11 mouse cellular contexts compared by ENCODE assay signal in the genomic region with DNA sequence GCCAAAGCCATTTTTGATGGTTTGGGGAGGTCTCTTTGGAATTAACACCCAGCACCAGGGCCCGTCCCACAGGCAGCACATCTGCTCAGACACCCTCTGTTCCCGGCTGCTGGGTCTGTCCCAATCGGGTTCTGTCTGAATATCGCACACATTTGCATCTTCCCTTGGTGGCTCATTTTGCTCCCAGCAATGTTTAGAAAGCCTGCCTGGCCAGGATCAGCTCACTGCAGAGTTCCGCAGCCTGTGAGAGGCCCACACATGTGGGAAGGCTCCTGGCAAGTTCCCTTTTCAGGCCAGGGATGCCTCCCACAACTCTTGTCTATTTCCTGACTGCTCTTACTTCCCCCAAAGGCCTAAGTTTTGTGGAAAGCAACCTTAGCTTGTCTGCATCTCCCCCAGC. TPM values are rescaled to one million over a fixed set of nuclear protein-coding genes. Genes with fewer than 3 reads are reported as not detected.
DNase-seq lines count a peak whose midpoint lies in the region; ATAC-seq and TF ChIP-seq lines count a peak whose summit lies in the region.
"Had no signal": no experiment of that assay in that cellular context is flagged by ENCODE, and none has a peak within 500 bp of the region (broad histone marks: within the 10 kb centered on the region; RNA-seq: fewer than 3 reads in every experiment).

No protein-coding gene starts in this region.

- H3K4me3 ChIP-seq in left cerebral cortex, adult 2 months, result no peak overlapping the region
- H3K4me3 ChIP-seq in gastrocnemius, adult 2 months, result no peak overlapping the region

- intact Hi-C loops in left cerebral cortex, postnatal 4 days (cut with DNase I), result no loop called here
- intact Hi-C loops in left cerebral cortex, adult 2 months (cut with DNase I), result no loop called here
- intact Hi-C loops in gastrocnemius, postnatal 14 days (cut with DNase I; ENCODE audit: low total_unique reads), result no loop called here
- intact Hi-C loops in gastrocnemius, adult 2 months (cut with DNase I), result no loop called here

- peak overlapping the region; percentile 86 for H3K27ac ChIP-seq in left cerebral cortex, adult 2 months
- H3K27ac ChIP-seq in gastrocnemius, adult 2 months, result no peak overlapping the region
- H3K27ac ChIP-seq: hindbrain, embryonic 14.5 days had no signal

- peak; percentile 97 for ATAC-seq in frontal cortex, adult (ENCODE audit: low TSS enrichment)
- ATAC-seq: forebrain, embryonic 16.5 days had no signal

- no peak for TF ChIP-seq CTCF in left cerebral cortex, adult 2 months (IDR thresholded peaks at IDR 0.05)
- TF ChIP-seq CTCF in gastrocnemius, adult 2 months (IDR thresholded peaks at IDR 0.05), result no peak

- peak; percentile 51 for DNase-seq in left cerebral cortex, adult 11 months (ENCODE audit: low spot score)
- DNase-seq in left cerebral cortex, postnatal 4 days, result no peak
- peak; percentile 34 to 63 for DNase-seq in left cerebral cortex, adult 2 months (ENCODE audit: extremely low spot score in 1 of 2, low spot score in 2 of 2)
- DNase-seq in right cerebral cortex, postnatal 10 days (ENCODE audit: low spot score in 2 of 2), result peak; percentile 52 to 56
- DNase-seq in gastrocnemius, postnatal 14 days, result no peak
- DNase-seq in adrenal gland, adult 8-10 months, result no peak
- DNase-seq in gastrocnemius, adult 2 months, result no peak
- DNase-seq: kidney, postnatal 36 days had no signal

RNA-seq across cellular contexts. Expression of a gene that starts 13.4 kb away (rescaled TPM):
- total RNA-seq in left cerebral cortex, postnatal 4 days (2021), result under 1 TPM; 0.52 to 0.81 TPM
- under 1 TPM; 0.86 to 0.94 TPM for total RNA-seq in left cerebral cortex, adult 2 months (2021)
- 1 to 10 TPM; 1.5 to 1.7 TPM for total RNA-seq in gastrocnemius, postnatal 14 days (2021)
- total RNA-seq in adrenal gland, adult 8-10 months (2022), result 1 to 10 TPM; 2.1 to 5.9 (median 3.2) TPM
- under 1 TPM; 0.69 to 0.70 TPM for total RNA-seq in gastrocnemius, adult 2 months (2021)

RNA-seq across cellular contexts. Expression of a gene that starts 33.3 kb away (rescaled TPM):
- total RNA-seq in left cerebral cortex, postnatal 4 days (2021), result 10 to 100 TPM; 47.5 to 55.0 TPM
- 10 to 100 TPM; 41.2 to 41.8 TPM for total RNA-seq in left cerebral cortex, adult 2 months (2021)
- 10 to 100 TPM; 16.3 to 17.5 TPM for total RNA-seq in gastrocnemius, postnatal 14 days (2021)
- total RNA-seq in adrenal gland, adult 8-10 months (2022), result 10 to 100 TPM; 41.0 to 49.9 (median 44.3) TPM
- total RNA-seq in gastrocnemius, adult 2 months (2021), result 10 to 100 TPM; 13.6 to 14.8 TPM

RNA-seq across cellular contexts. Expression of a gene that starts 41.5 kb away (rescaled TPM):
- 10 to 100 TPM; 15.4 to 16.0 TPM for total RNA-seq in left cerebral cortex, postnatal 4 days (2021)
- total RNA-seq in left cerebral cortex, adult 2 months (2021), result 10 to 100 TPM; 13.0 to 16.2 TPM
- total RNA-seq in gastrocnemius, postnatal 14 days (2021), result 10 to 100 TPM; 14.1 to 14.9 TPM
- 10 to 100 TPM; 11.4 to 17.0 (median 12.4) TPM for total RNA-seq in adrenal gland, adult 8-10 months (2022)
- 10 to 100 TPM; 14.2 to 16.3 TPM for total RNA-seq in gastrocnemius, adult 2 months (2021)

RNA-seq across cellular contexts. Expression of a gene that starts 52.6 kb away (rescaled TPM):
- 1 to 10 TPM in 1 of 2 experiments, under 1 TPM in 1; 0.97 to 1.2 TPM for total RNA-seq in left cerebral cortex, postnatal 4 days (2021)
- total RNA-seq in left cerebral cortex, adult 2 months (2021), result 1 to 10 TPM; 4.3 to 4.4 TPM
- total RNA-seq in gastrocnemius, postnatal 14 days (2021), result 1 to 10 TPM; 1.9 to 3.0 TPM
- total RNA-seq in adrenal gland, adult 8-10 months (2022), result 1 to 10 TPM; 1.4 to 5.1 (median 3.1) TPM
- total RNA-seq in gastrocnemius, adult 2 months (2021), result under 1 TPM; 0.47 to 0.66 TPM

Comparison
In these comparisons a context has a peak if more than half of its experiments do, and no peak if none do; other contexts are left out.
1. DNase-seq: peak in left cerebral cortex, adult 11 months (single experiment), left cerebral cortex, adult 2 months (2 of 2) and right cerebral cortex, postnatal 10 days (2 of 2); none in left cerebral cortex, postnatal 4 days (single experiment), gastrocnemius, postnatal 14 days (single experiment), adrenal gland, adult 8-10 months (single experiment) and gastrocnemius, adult 2 months (single experiment).